Mouse (Mus musculus) C2C12 (cell line): ENCODE results near the gene Klhl41.

Experiments
- CTCF ChIP-seq: IDR thresholded peaks from one replicate; pipeline ENCODE4 v1.5.1; 2011; ENCODE audit not compliant: control insufficient read depth, insufficient read depth, insufficient read length
- FOSL1 ChIP-seq: IDR thresholded peaks from one replicate; pipeline ENCODE4 v1.8.0; 2011; ENCODE audit warnings: mild to moderate bottlenecking, low read length; ENCODE audit not compliant: poor library complexity, insufficient read depth, severe bottlenecking

- TF ChIP-seq CTCF (no peak), FOSL1 (no peak)
Observed at GRCm38 (mm10) chr2:69683036-69683805, 13.3 kb downstream of the Klhl41 start.
